Mouse (Mus musculus): ENCODE measurements at regions not wholly inside any gene's neighbourhood (a gene's known extent, or its start where the extent isn't known, plus 50 kb on each side); places are given as distances from the start of the nearest gene placed in this dataset.
"Not testable (repeated sequence)": the region's sequence is repeated elsewhere in the genome, so short reads cannot be mapped to it uniquely, and the experiment has no call there.

GRCm38 (mm10) chr14:96954462-96954861, 435.6 kb upstream of the Klhl1 start:
- CTCF ChIA-PET = no interaction called here

GRCm38 (mm10) chr14:96908737-96909136, 389.8 kb upstream of the Klhl1 start:
- CTCF ChIA-PET = no interaction called here

- CTCF ChIA-PET = no interaction called here
These were observed 360.8 kb upstream of the Klhl1 start for GRCm38 (mm10) chr14:96879701-96880100.

- CTCF ChIA-PET = no interaction called here
These were observed 353.1 kb upstream of the Klhl1 start for GRCm38 (mm10) chr14:96871969-96872368.

GRCm38 (mm10) chr14:96838910-96839309, 320.0 kb upstream of the Klhl1 start:
- CTCF ChIA-PET = no interaction called here

- CTCF ChIA-PET = no interaction called here
These were observed 306.2 kb upstream of the Klhl1 start for GRCm38 (mm10) chr14:96825083-96825482.

- CTCF ChIA-PET = no interaction called here
These were observed 296.8 kb upstream of the Klhl1 start for GRCm38 (mm10) chr14:96815665-96816064.

- CTCF ChIA-PET = no interaction called here
These were observed 286.4 kb upstream of the Klhl1 start for GRCm38 (mm10) chr14:96805284-96805683.

GRCm38 (mm10) chr14:96794806-96795205, 275.9 kb upstream of the Klhl1 start:
- CTCF ChIA-PET = no interaction called here

GRCm38 (mm10) chr14:96787917-96788316, 269.0 kb upstream of the Klhl1 start:
- CTCF ChIA-PET = no interaction called here

GRCm38 (mm10) chr14:96787286-96787685, 268.4 kb upstream of the Klhl1 start:
- CTCF ChIA-PET = no interaction called here

- CTCF ChIA-PET = no interaction called here
These were observed 256.9 kb upstream of the Klhl1 start for GRCm38 (mm10) chr14:96775801-96776200.

- CTCF ChIA-PET = no interaction called here
These were observed 241.7 kb upstream of the Klhl1 start for GRCm38 (mm10) chr14:96760591-96760990.

GRCm38 (mm10) chr14:96733211-96733610, 214.3 kb upstream of the Klhl1 start:
- CTCF ChIA-PET = no interaction called here

GRCm38 (mm10) chr14:96697086-96697485, 178.2 kb upstream of the Klhl1 start:
- CTCF ChIA-PET = no interaction called here

- CTCF ChIA-PET = no interaction called here
These were observed 172.0 kb upstream of the Klhl1 start for GRCm38 (mm10) chr14:96690923-96691322.

- CTCF ChIA-PET = no interaction called here
These were observed 165.0 kb upstream of the Klhl1 start for GRCm38 (mm10) chr14:96683943-96684342.

- CTCF ChIA-PET = no interaction called here
These were observed 162.8 kb upstream of the Klhl1 start for GRCm38 (mm10) chr14:96681740-96682139.

- CTCF ChIA-PET = no interaction called here
These were observed 157.3 kb upstream of the Klhl1 start for GRCm38 (mm10) chr14:96676213-96676612.

GRCm38 (mm10) chr14:96668635-96669034, 149.7 kb upstream of the Klhl1 start:
- CTCF ChIA-PET = no interaction called here

GRCm38 (mm10) chr14:96656500-96656899, 137.6 kb upstream of the Klhl1 start:
- CTCF ChIA-PET = no interaction called here

GRCm38 (mm10) chr14:96630291-96630690, 111.4 kb upstream of the Klhl1 start:
- CTCF ChIA-PET = no interaction called here

- CTCF ChIA-PET = no interaction called here
These were observed 87.8 kb upstream of the Klhl1 start for GRCm38 (mm10) chr14:96606736-96607135.

GRCm38 (mm10) chr14:96601092-96601491, 82.2 kb upstream of the Klhl1 start:
- CTCF ChIA-PET = not testable (repeated sequence)

GRCm38 (mm10) chr14:96592051-96592450, 73.1 kb upstream of the Klhl1 start:
- CTCF ChIA-PET = no interaction called here
